Mouse (Mus musculus): ENCODE data around the gene Pccb. TPM values are rescaled to one million over a fixed set of nuclear protein-coding genes. Genes with fewer than 3 reads are reported as not detected.

Pccb gene
- 20.9 and 22.0 TPM in 2 replicates for polyA plus RNA-seq (2012; rRNA removed)

- Histone ChIP-seq H3K27ac (ENCODE audit: insufficient read depth, low read length) (peak within 1 kb of the TSS; percentile 92), H3K36me3 (ENCODE audit: control insufficient read depth, insufficient read depth, low read length) (no peaks in the 10 kb centered on the region), H3K4me3 (ENCODE audit: extremely low read depth, insufficient read depth, insufficient read length) (peak within 1 kb of the TSS; percentile 78), H3K4me1 (ENCODE audit: control insufficient read depth, insufficient read depth, insufficient read length) (no peaks in the 10 kb centered on the region; the same call in 1 of the 2 replicates), H3K27me3 (ENCODE audit: control insufficient read depth, insufficient read depth, low read length) (no peaks in the 10 kb centered on the region)
- peak; percentile 93 to 95 for DNase-seq (ENCODE audit: low read depth in 1 of 2, low spot score in 2 of 2)
- under 1% methylated on average over 61 of the region's 61 CpGs for WGBS
- TF ChIP-seq POLR2A (IDR thresholded peaks at IDR 0.05; ENCODE audit: low read depth, low read length) (peak; percentile 89), CTCF (IDR thresholded peaks at IDR 0.05; ENCODE audit: extremely low read depth, insufficient read depth, insufficient read length, insufficient replicate concordance) (no peak)
These were observed at the start of gene Pccb for GRCm38 (mm10) chr9:101034448-101035098. Pccb (minus strand) TSS chr9:101034898.

GRCm38 (mm10) chr9:101083728-101084127 lies 49.0 kb upstream of the Pccb start:
- DNase-seq (ENCODE audit: low read depth in 1 of 2, low spot score in 2 of 2), result no peak
- 71% methylated on average over 3 of the region's 3 CpGs for WGBS
- Histone ChIP-seq H3K27me3 (ENCODE audit: control insufficient read depth, insufficient read depth, low read length) (no peaks in the 10 kb centered on the region), H3K4me1 (ENCODE audit: control insufficient read depth, insufficient read depth, insufficient read length) (peaks cover 16% of the 10 kb centered on the region), H3K36me3 (ENCODE audit: control insufficient read depth, insufficient read depth, low read length) (no peaks in the 10 kb centered on the region), H3K4me3 (ENCODE audit: extremely low read depth, insufficient read depth, insufficient read length) (no peak overlapping the region), H3K27ac (ENCODE audit: insufficient read depth, low read length) (no peak overlapping the region)
- TF ChIP-seq POLR2A (IDR thresholded peaks at IDR 0.05; ENCODE audit: low read depth, low read length) (no peak), CTCF (IDR thresholded peaks at IDR 0.05; ENCODE audit: extremely low read depth, insufficient read depth, insufficient read length, insufficient replicate concordance) (no peak)

- no peak for DNase-seq (ENCODE audit: low read depth in 1 of 2, low spot score in 2 of 2)
- TF ChIP-seq CTCF (IDR thresholded peaks at IDR 0.05; ENCODE audit: extremely low read depth, insufficient read depth, insufficient read length, insufficient replicate concordance) (no peak), POLR2A (IDR thresholded peaks at IDR 0.05; ENCODE audit: low read depth, low read length) (no peak)
- no peak overlapping the region for H3K4me3 ChIP-seq (ENCODE audit: extremely low read depth, insufficient read depth, insufficient read length)
- peaks cover 19% of the 10 kb centered on the region for H3K4me1 ChIP-seq (ENCODE audit: control insufficient read depth, insufficient read depth, insufficient read length)
- no peak overlapping the region for H3K27ac ChIP-seq (ENCODE audit: insufficient read depth, low read length)
- WGBS, result 84% methylated on average over 3 of the region's 3 CpGs
- no peaks in the 10 kb centered on the region for H3K27me3 ChIP-seq (ENCODE audit: control insufficient read depth, insufficient read depth, low read length)
- H3K36me3 ChIP-seq (ENCODE audit: control insufficient read depth, insufficient read depth, low read length), result no peaks in the 10 kb centered on the region
These were observed 45.5 kb upstream of the Pccb start for GRCm38 (mm10) chr9:101080046-101080685.

- H3K4me1 ChIP-seq (ENCODE audit: control insufficient read depth, insufficient read depth, insufficient read length), result peaks cover 15% of the 10 kb centered on the region
- TF ChIP-seq POLR2A (IDR thresholded peaks at IDR 0.05; ENCODE audit: low read depth, low read length) (no peak), CTCF (IDR thresholded peaks at IDR 0.05; ENCODE audit: extremely low read depth, insufficient read depth, insufficient read length, insufficient replicate concordance) (no peak)
- 64% methylated on average over 4 of the region's 4 CpGs for WGBS
These were observed 43.9 kb upstream of the Pccb start for GRCm38 (mm10) chr9:101078579-101078978.

GRCm38 (mm10) chr9:101077486-101077885 lies 42.8 kb upstream of the Pccb start:
- Histone ChIP-seq H3K4me3 (ENCODE audit: extremely low read depth, insufficient read depth, insufficient read length) (no peak overlapping the region; the same call in 1 of the 2 replicates), H3K4me1 (ENCODE audit: control insufficient read depth, insufficient read depth, insufficient read length) (peaks cover 13% of the 10 kb centered on the region), H3K36me3 (ENCODE audit: control insufficient read depth, insufficient read depth, low read length) (no peaks in the 10 kb centered on the region), H3K27me3 (ENCODE audit: control insufficient read depth, insufficient read depth, low read length) (no peaks in the 10 kb centered on the region), H3K27ac (ENCODE audit: insufficient read depth, low read length) (no peak overlapping the region)
- DNase-seq (ENCODE audit: low read depth in 1 of 2, low spot score in 2 of 2), result no peak
- TF ChIP-seq POLR2A (IDR thresholded peaks at IDR 0.05; ENCODE audit: low read depth, low read length), result no peak
- TF ChIP-seq CTCF (IDR thresholded peaks at IDR 0.05; ENCODE audit: extremely low read depth, insufficient read depth, insufficient read length, insufficient replicate concordance), result no peak

More at GRCm38 (mm10) chr9:101078579-101078978, 43.9 kb upstream of the Pccb start:
- no peak for DNase-seq (ENCODE audit: low read depth in 1 of 2, low spot score in 2 of 2)
- Histone ChIP-seq H3K27me3 (ENCODE audit: control insufficient read depth, insufficient read depth, low read length) (no peaks in the 10 kb centered on the region), H3K36me3 (ENCODE audit: control insufficient read depth, insufficient read depth, low read length) (no peaks in the 10 kb centered on the region), H3K27ac (ENCODE audit: insufficient read depth, low read length) (no peak overlapping the region), H3K4me3 (ENCODE audit: extremely low read depth, insufficient read depth, insufficient read length) (no peak overlapping the region)

- Histone ChIP-seq H3K4me3 (ENCODE audit: extremely low read depth, insufficient read depth, insufficient read length) (peak overlapping the region; percentile 99), H3K27me3 (ENCODE audit: control insufficient read depth, insufficient read depth, low read length) (no peaks in the 10 kb centered on the region), H3K36me3 (ENCODE audit: control insufficient read depth, insufficient read depth, low read length) (no peaks in the 10 kb centered on the region), H3K4me1 (ENCODE audit: control insufficient read depth, insufficient read depth, insufficient read length) (peaks cover 11% of the 10 kb centered on the region), H3K27ac (ENCODE audit: insufficient read depth, low read length) (peak overlapping the region; percentile 61)
- DNase-seq (ENCODE audit: low read depth in 1 of 2, low spot score in 2 of 2), result no peak
- TF ChIP-seq CTCF (IDR thresholded peaks at IDR 0.05; ENCODE audit: extremely low read depth, insufficient read depth, insufficient read length, insufficient replicate concordance), result no peak
- under 1% methylated on average over 18 of the region's 18 CpGs for WGBS
These were observed 41.6 kb upstream of the Pccb start for GRCm38 (mm10) chr9:101076095-101076875.
